Mouse (Mus musculus) heart, embryonic 16.5 days (tissue): Measurements from ENCODE around the gene Eno2. TPM values are rescaled to one million over a fixed set of nuclear protein-coding genes. Genes with fewer than 3 reads are reported as not detected.

Experiments used
- ATAC-seq: fragments of 200-750 bp; cut with Nextera tagmentation; replicated peaks from 2 replicates; pipeline ENCODE4 v1.8.0; 2017; ENCODE audit warnings: moderate number of reproducible peaks; ENCODE audit not compliant: insufficient read depth, low FRiP score; ENCODE audit errors: extremely low read depth
- H3K27ac ChIP-seq: fragments of 300-500 bp; sonication (generic); 2 replicates; pipeline ENCODE4 v1.5.1; 2014; ENCODE audit warnings: mild to moderate bottlenecking, low read length, control low read depth, moderate library complexity
- H3K27me3 ChIP-seq: fragments of 300-500 bp; sonication (generic); 2 replicates; pipeline ENCODE4 v1.6.1; 2014; ENCODE audit warnings: low read length, mixed read lengths; ENCODE audit not compliant: control insufficient read depth, insufficient read depth
- H3K36me3 ChIP-seq: fragments of 300-500 bp; sonication (generic); 2 replicates; pipeline ENCODE4 v1.6.1; 2014; ENCODE audit not compliant: control insufficient read depth, insufficient read depth
- H3K4me1 ChIP-seq: fragments of 300-500 bp; sonication (generic); 2 replicates; pipeline ENCODE4 v1.6.1; 2014; ENCODE audit warnings: low read length, mixed read lengths; ENCODE audit not compliant: control insufficient read depth, insufficient read depth
- H3K4me2 ChIP-seq: fragments of 300-500 bp; sonication (generic); 2 replicates; pipeline ENCODE4 v1.6.1; 2014; ENCODE audit warnings: low read depth, mild to moderate bottlenecking, control low read depth, low read length
- H3K4me3 ChIP-seq: fragments of 300-500 bp; sonication (generic); 2 replicates; pipeline ENCODE4 v1.5.1; 2014; ENCODE audit warnings: mild to moderate bottlenecking, control low read depth, low read length
- H3K9ac ChIP-seq: fragments of 300-500 bp; sonication (generic); 2 replicates; pipeline ENCODE4 v1.6.1; 2014; ENCODE audit warnings: low read length, control low read depth
- H3K9me3 ChIP-seq: fragments of 300-500 bp; sonication (generic); replicated peaks from 2 replicates; pipeline ENCODE4 v1.6.1; 2016; ENCODE audit warnings: low read length; ENCODE audit not compliant: control insufficient read depth
- WGBS: fragments of 180-500 bp; shearing (Covaris S2); extraction: QIAGEN DNeasy Blood & Tissue Kit; methylation state at CpG from one replicate; pipeline ENCODE4 v1.1.7; 2014; 5-methylcytosine and 5-hydroxymethylcytosine counted together
- polyA plus RNA-seq: library from polyadenylated mRNA; unstranded; fragments of >200 nt; fragmentation: Nextera tagmentation; extraction: Ambion mirVana; gene quantifications from 2 replicates; pipeline ENCODE4 v1.2.1, GENCODE M21; 2015

Eno2 gene
- polyA plus RNA-seq, result 3.7 and 4.3 TPM in 2 replicates

GRCm38 (mm10) chr6:124769101-124769765 lies at the start of gene Eno2:
Eno2 (minus strand) TSS chr6:124769673.
- ATAC-seq, result peak; percentile 81
- 2% methylated on average over 50 of the region's 54 CpGs for WGBS
- H3K4me3 ChIP-seq, result peak within 1 kb of the TSS; percentile 66

GRCm38 (mm10) chr6:124817971-124818370 lies 48.5 kb upstream of the Eno2 start:
- H3K27me3 ChIP-seq, result no peaks in the 10 kb centered on the region
- no peak for ATAC-seq

More at GRCm38 (mm10) chr6:124769101-124769765, at the start of gene Eno2:
- peak within 1 kb of the TSS; percentile 99 for H3K4me2 ChIP-seq
- peak within 1 kb of the TSS; percentile 75 for H3K9ac ChIP-seq
- no peaks in the 10 kb centered on the region for H3K36me3 ChIP-seq
- H3K4me1 ChIP-seq, result peaks cover 8% of the 10 kb centered on the region
- no peak within 1 kb of the TSS; the same call in 1 of the 2 replicates for H3K27ac ChIP-seq
- H3K27me3 ChIP-seq, result no peaks in the 10 kb centered on the region; the same call in 1 of the 2 replicates
- no peaks in the 10 kb centered on the region for H3K9me3 ChIP-seq

GRCm38 (mm10) chr6:124817563-124817962 lies 48.1 kb upstream of the Eno2 start:
- H3K9ac ChIP-seq, result no peak overlapping the region
- 92% methylated on average over 8 of the region's 8 CpGs for WGBS
- no peak overlapping the region for H3K4me2 ChIP-seq
- no peaks in the 10 kb centered on the region for H3K27me3 ChIP-seq
- H3K4me3 ChIP-seq, result no peak overlapping the region
- H3K9me3 ChIP-seq, result no peaks in the 10 kb centered on the region
- ATAC-seq, result no peak
- no peak overlapping the region for H3K27ac ChIP-seq
- H3K36me3 ChIP-seq, result peaks cover 57% of the 10 kb centered on the region
- peaks cover 13% of the 10 kb centered on the region for H3K4me1 ChIP-seq

More at GRCm38 (mm10) chr6:124817971-124818370, 48.5 kb upstream of the Eno2 start:
- Histone ChIP-seq H3K4me1 (peaks cover 9% of the 10 kb centered on the region), H3K27ac (no peak overlapping the region), H3K36me3 (peaks cover 61% of the 10 kb centered on the region), H3K9me3 (no peaks in the 10 kb centered on the region), H3K4me3 (no peak overlapping the region), H3K4me2 (no peak overlapping the region), H3K9ac (no peak overlapping the region)
- 81% methylated on average over 8 of the region's 8 CpGs for WGBS

- Histone ChIP-seq H3K27me3 (no peaks in the 10 kb centered on the region), H3K36me3 (peaks cover 55% of the 10 kb centered on the region), H3K4me1 (peaks cover 18% of the 10 kb centered on the region), H3K9ac (no peak overlapping the region), H3K4me2 (no peak overlapping the region), H3K4me3 (no peak overlapping the region), H3K9me3 (no peaks in the 10 kb centered on the region), H3K27ac (no peak overlapping the region)
- no peak for ATAC-seq
- WGBS, result 95% methylated on average over 11 of the region's 11 CpGs
These were observed 47.7 kb upstream of the Eno2 start for GRCm38 (mm10) chr6:124817125-124817524.

- ATAC-seq, result no peak
- Histone ChIP-seq H3K27me3 (no peaks in the 10 kb centered on the region), H3K36me3 (peaks cover 55% of the 10 kb centered on the region), H3K9me3 (no peaks in the 10 kb centered on the region), H3K9ac (no peak overlapping the region), H3K4me2 (no peak overlapping the region), H3K4me1 (peaks cover 23% of the 10 kb centered on the region), H3K4me3 (no peak overlapping the region), H3K27ac (no peak overlapping the region)
- WGBS, result 93% methylated on average over 4 of the region's 4 CpGs
These were observed 47.1 kb upstream of the Eno2 start for GRCm38 (mm10) chr6:124816611-124817010.

- no peak overlapping the region for H3K27ac ChIP-seq
- H3K4me2 ChIP-seq, result no peak overlapping the region
- no peaks in the 10 kb centered on the region for H3K9me3 ChIP-seq
- H3K27me3 ChIP-seq, result no peaks in the 10 kb centered on the region
- H3K9ac ChIP-seq, result no peak overlapping the region
- peaks cover 32% of the 10 kb centered on the region for H3K4me1 ChIP-seq
- 67% methylated on average over 9 of the region's 9 CpGs for WGBS
- H3K36me3 ChIP-seq, result peaks cover 52% of the 10 kb centered on the region
- no peak overlapping the region for H3K4me3 ChIP-seq
- ATAC-seq, result no peak
These were observed 45.6 kb upstream of the Eno2 start for GRCm38 (mm10) chr6:124814858-124815774.

GRCm38 (mm10) chr6:124814448-124814847 lies 45.0 kb upstream of the Eno2 start:
- H3K4me2 ChIP-seq, result peak overlapping the region; percentile 90
- no peak for ATAC-seq

GRCm38 (mm10) chr6:124813933-124814332 lies 44.5 kb upstream of the Eno2 start, which contains the start of gene Tpi1:
Tpi1 (minus strand) TSS chr6:124814296.
- 0% methylated on average over 22 of the region's 22 CpGs for WGBS
- H3K4me3 ChIP-seq, result peak within 1 kb of the TSS; percentile 89
- peaks cover 41% of the 10 kb centered on the region for H3K36me3 ChIP-seq
- H3K4me2 ChIP-seq, result peak within 1 kb of the TSS; percentile 90
- ATAC-seq, result peak; percentile 88
- peak within 1 kb of the TSS; percentile 97 for H3K9ac ChIP-seq
- no peaks in the 10 kb centered on the region for H3K9me3 ChIP-seq
- H3K4me1 ChIP-seq, result peaks cover 41% of the 10 kb centered on the region
- no peaks in the 10 kb centered on the region for H3K27me3 ChIP-seq
- H3K27ac ChIP-seq, result peak within 1 kb of the TSS; percentile 99

More at GRCm38 (mm10) chr6:124814448-124814847, 45.0 kb upstream of the Eno2 start:
- peaks cover 46% of the 10 kb centered on the region for H3K36me3 ChIP-seq
- H3K9me3 ChIP-seq, result no peaks in the 10 kb centered on the region
- 38% methylated on average over 8 of the region's 8 CpGs for WGBS
- H3K4me1 ChIP-seq, result peaks cover 38% of the 10 kb centered on the region
- peak overlapping the region; percentile 41; the same call in 1 of the 2 replicates for H3K9ac ChIP-seq
- no peaks in the 10 kb centered on the region for H3K27me3 ChIP-seq
- H3K4me3 ChIP-seq, result peak overlapping the region; percentile 89
- no peak overlapping the region for H3K27ac ChIP-seq
